Mouse (Mus musculus) ES-Bruce4 (cell line): ENCODE results near the gene Ypel3.

Source experiments
- EP300 ChIP-seq: IDR thresholded peaks from 2 replicates; pipeline ENCODE4 v1.6.1; 2011; ENCODE audit warnings: low read depth, low read length; ENCODE audit not compliant: insufficient read depth
- POLR2A ChIP-seq: IDR thresholded peaks from one replicate; pipeline ENCODE4 v1.8.1; 2011; ENCODE audit warnings: low read length; ENCODE audit not compliant: insufficient read depth

DNA sequence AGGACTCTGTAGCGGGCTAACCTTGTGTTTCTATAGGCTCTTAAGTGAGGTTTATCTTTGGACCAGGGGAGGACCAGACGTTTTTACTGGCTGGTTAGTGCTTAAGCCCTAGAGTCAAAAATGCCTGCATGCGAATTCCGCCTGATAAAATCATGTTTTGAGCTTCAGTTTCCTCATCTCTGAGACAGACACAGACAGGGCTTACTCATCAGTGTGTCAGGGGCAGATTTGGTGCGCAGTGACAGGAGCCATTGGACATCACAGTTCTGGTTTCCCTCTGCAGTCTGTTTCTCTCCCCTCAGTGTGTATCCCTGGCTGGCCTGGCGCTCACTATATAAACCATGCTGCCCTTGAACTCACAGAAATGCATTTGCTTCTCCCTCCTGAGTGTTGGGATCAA is 26.4 kb downstream of the Ypel3 start:
- no peak for TF ChIP-seq POLR2A
- TF ChIP-seq EP300, result no peak
